Mouse (Mus musculus): ENCODE measurements around the gene Msh4. TPM values are rescaled to one million over a fixed set of nuclear protein-coding genes. Genes with fewer than 3 reads are reported as not detected.
A peak's percentile ranks its signal among the peaks of the same experiment; 100 is the strongest.
"Not testable (repeated sequence)": the region's sequence is repeated elsewhere in the genome, so short reads cannot be mapped to it uniquely, and the experiment has no call there.

The Msh4 gene
- polyA plus RNA-seq, 1 experiment from 2014 or later = 0.07 TPM

DNA sequence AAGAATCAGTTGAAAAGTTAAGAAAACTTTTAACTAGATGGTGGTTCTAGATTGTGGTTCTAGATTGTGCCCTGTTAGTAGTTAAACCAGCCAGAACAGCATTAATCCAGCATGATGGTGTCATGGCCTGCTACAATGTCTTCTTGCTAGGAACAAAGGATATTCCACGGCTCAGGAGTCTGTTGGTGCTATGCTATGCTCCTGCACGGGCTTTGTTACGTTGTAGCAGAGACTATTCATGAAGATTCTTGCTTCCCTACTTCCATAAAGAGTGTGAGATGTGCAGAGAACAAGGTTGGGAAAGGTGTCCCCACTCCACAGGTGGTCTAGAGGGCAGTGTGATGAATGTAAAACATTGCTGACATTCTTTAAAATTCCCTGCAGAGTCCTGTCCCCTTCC, 69.6 kb downstream of the Msh4 start:
- H3K4me1 ChIP-seq (ENCODE audit: insufficient read depth, low read length) = no peaks in the 10 kb centered on the region
- H3K9ac ChIP-seq (replicated peaks; ENCODE audit: low read length) = no peak overlapping the region
- no peak overlapping the region for H3K27ac ChIP-seq (ENCODE audit: low read length)
- H3K9me3 ChIP-seq (ENCODE audit: low read length) = no peaks in the 10 kb centered on the region
- no peak overlapping the region for H3K4me3 ChIP-seq (ENCODE audit: low read length)
- WGBS = 82% methylated on average over 3 of the region's 3 CpGs
- H3K36me3 ChIP-seq (ENCODE audit: insufficient read depth, low read length) = no peaks in the 10 kb centered on the region
- H3K27me3 ChIP-seq (ENCODE audit: insufficient read depth, low read length) = no peaks in the 10 kb centered on the region
- no peak overlapping the region for H3K4me2 ChIP-seq (replicated peaks; ENCODE audit: low read depth, low read length)
- ATAC-seq (ENCODE audit: low FRiP score, low TSS enrichment) = no peak

DNA sequence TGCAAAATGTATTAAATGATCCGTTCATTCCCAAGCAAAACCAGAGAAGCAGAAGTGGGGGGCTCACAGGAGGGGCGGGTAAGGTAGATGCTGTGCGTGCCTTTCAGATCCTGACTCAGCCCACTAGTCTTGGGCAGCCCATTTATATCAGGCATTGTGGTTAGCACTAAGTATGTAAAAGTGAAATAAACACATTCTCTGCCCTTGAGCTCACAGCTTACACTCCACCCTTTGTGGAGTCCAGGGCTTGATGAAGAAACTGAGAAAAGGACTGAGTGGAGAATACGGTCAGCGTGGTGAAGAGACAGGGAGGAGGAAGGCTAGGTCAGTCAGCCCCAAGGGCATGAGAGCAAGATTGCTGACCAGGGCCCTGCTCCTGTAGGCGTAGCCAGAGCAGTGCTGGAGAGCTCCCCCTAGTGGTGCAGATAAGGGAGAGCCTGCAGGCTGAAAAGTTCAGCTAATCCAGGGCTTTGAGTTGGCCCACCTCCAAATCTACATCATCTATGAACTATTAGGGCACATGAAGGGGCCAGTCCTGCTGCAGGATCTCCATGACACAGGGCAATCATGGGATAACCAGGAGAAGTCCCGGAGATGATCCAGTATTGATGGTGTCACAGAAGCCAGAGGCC, 70.4 kb downstream of the Msh4 start:
- WGBS = 58% methylated on average over 7 of the region's 7 CpGs
- Histone ChIP-seq H3K9ac (replicated peaks; ENCODE audit: low read length) (no peak overlapping the region), H3K36me3 (ENCODE audit: insufficient read depth, low read length) (no peaks in the 10 kb centered on the region), H3K27me3 (ENCODE audit: insufficient read depth, low read length) (no peaks in the 10 kb centered on the region), H3K4me3 (ENCODE audit: low read length) (no peak overlapping the region), H3K9me3 (ENCODE audit: low read length) (no peaks in the 10 kb centered on the region), H3K27ac (ENCODE audit: low read length) (no peak overlapping the region), H3K4me1 (ENCODE audit: insufficient read depth, low read length) (no peaks in the 10 kb centered on the region), H3K4me2 (replicated peaks; ENCODE audit: low read depth, low read length) (no peak overlapping the region)
- ATAC-seq (ENCODE audit: low FRiP score, low TSS enrichment) = peak; percentile 65

DNA sequence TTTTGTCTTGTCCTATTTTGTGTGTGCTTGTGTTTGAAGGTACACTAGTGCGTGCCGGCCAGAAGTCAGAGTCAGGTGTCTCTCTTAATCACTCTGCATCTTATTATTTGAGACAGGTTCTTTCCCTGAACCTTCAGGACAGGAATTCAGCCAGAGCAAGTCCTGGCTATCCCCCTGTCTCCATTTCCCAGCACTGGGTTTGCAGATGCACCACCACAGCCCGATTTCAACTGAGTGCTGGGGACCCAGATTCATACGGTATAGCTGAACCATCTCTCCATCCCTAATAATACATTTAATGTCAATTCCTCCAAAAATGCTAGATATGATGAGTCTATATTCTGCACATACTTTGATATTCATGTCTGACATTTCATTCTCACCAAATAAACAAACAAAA, 71.9 kb downstream of the Msh4 start:
- Histone ChIP-seq H3K27me3 (ENCODE audit: insufficient read depth, low read length) (no peaks in the 10 kb centered on the region), H3K9me3 (ENCODE audit: low read length) (no peaks in the 10 kb centered on the region), H3K36me3 (ENCODE audit: insufficient read depth, low read length) (no peaks in the 10 kb centered on the region), H3K9ac (replicated peaks; ENCODE audit: low read length) (no peak overlapping the region), H3K4me3 (ENCODE audit: low read length) (no peak overlapping the region), H3K27ac (ENCODE audit: low read length) (no peak overlapping the region), H3K4me1 (ENCODE audit: insufficient read depth, low read length) (no peaks in the 10 kb centered on the region), H3K4me2 (replicated peaks; ENCODE audit: low read depth, low read length) (no peak overlapping the region)
- no peak for ATAC-seq (ENCODE audit: low FRiP score, low TSS enrichment)
- 89% methylated on average over 4 of the region's 4 CpGs for WGBS

DNA sequence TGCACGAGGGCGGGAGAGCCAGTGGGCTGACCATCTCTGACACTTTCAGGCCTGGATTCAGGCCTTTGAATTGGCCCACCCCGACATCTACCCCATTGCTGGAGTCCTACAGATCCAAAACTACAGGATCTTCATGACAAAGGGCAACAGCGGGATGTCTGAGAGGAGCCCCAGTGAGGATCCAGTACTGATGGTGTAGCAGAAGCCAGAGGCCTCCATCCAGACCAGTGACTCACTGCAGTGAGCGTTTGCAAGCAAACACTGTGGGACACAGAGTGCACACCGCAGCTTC, 73.3 kb downstream of the Msh4 start:
- 68% methylated on average over 6 of the region's 6 CpGs for WGBS
- ATAC-seq (ENCODE audit: low FRiP score, low TSS enrichment) = no peak
- H3K27me3 ChIP-seq (ENCODE audit: insufficient read depth, low read length) = no peaks in the 10 kb centered on the region
- H3K36me3 ChIP-seq (ENCODE audit: insufficient read depth, low read length) = no peaks in the 10 kb centered on the region
- H3K4me1 ChIP-seq (ENCODE audit: insufficient read depth, low read length) = no peaks in the 10 kb centered on the region
- no peak overlapping the region for H3K4me3 ChIP-seq (ENCODE audit: low read length)
- H3K27ac ChIP-seq (ENCODE audit: low read length) = no peak overlapping the region
- no peak overlapping the region for H3K4me2 ChIP-seq (replicated peaks; ENCODE audit: low read depth, low read length)
- H3K9me3 ChIP-seq (ENCODE audit: low read length) = no peaks in the 10 kb centered on the region
- H3K9ac ChIP-seq (replicated peaks; ENCODE audit: low read length) = no peak overlapping the region

DNA sequence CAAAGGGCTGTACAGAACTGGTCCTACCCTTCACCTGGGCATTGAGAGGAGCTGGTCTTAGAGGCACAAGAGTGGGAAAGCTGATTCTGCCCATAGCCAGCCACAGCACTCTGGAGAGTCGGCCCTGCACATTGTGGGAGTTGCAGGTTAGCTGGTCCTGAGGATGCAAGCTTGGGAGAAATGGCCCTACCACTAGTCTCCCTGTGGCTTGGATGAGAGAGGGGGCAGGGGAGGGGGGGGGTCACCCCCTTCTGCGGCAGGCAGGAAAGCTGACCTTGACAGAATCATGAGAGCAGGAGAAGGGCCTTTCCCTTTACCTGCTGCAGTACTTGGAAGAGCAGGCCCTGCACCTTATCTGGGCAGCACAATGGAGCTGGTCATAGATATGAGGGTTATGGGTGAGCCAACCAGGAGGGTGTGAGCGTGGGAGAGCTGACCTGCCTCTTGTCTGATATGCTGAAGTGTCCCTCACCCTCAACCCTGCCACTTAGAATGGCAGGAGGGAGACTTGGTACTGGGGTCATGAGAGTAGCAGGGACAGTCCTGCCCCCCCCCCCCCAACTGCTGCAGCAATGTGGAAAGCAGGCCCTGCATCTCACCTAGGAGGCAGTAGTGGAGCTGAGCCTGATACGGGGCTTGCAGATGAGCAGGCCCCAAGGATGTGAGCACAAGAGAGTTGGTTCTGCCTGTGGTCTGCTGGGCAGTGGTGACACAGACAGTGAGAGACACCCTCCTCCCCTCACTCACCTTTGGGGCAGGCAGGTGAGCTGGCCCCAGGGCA, 73.9 kb downstream of the Msh4 start:
- H3K9me3 ChIP-seq (ENCODE audit: low read length) = no peaks in the 10 kb centered on the region
- H3K4me3 ChIP-seq (ENCODE audit: low read length) = no peak overlapping the region
- 71% methylated on average over 4 of the region's 4 CpGs for WGBS
- H3K4me2 ChIP-seq (replicated peaks; ENCODE audit: low read depth, low read length) = no peak overlapping the region
- no peak overlapping the region for H3K9ac ChIP-seq (replicated peaks; ENCODE audit: low read length)
- ATAC-seq (ENCODE audit: low FRiP score, low TSS enrichment) = 0 out of 2 replicates have a peak, but pooled peaks have one; percentile 8
- no peak overlapping the region for H3K27ac ChIP-seq (ENCODE audit: low read length)
- H3K36me3 ChIP-seq (ENCODE audit: insufficient read depth, low read length) = no peaks in the 10 kb centered on the region
- no peaks in the 10 kb centered on the region for H3K4me1 ChIP-seq (ENCODE audit: insufficient read depth, low read length)
- no peaks in the 10 kb centered on the region for H3K27me3 ChIP-seq (ENCODE audit: insufficient read depth, low read length)

DNA sequence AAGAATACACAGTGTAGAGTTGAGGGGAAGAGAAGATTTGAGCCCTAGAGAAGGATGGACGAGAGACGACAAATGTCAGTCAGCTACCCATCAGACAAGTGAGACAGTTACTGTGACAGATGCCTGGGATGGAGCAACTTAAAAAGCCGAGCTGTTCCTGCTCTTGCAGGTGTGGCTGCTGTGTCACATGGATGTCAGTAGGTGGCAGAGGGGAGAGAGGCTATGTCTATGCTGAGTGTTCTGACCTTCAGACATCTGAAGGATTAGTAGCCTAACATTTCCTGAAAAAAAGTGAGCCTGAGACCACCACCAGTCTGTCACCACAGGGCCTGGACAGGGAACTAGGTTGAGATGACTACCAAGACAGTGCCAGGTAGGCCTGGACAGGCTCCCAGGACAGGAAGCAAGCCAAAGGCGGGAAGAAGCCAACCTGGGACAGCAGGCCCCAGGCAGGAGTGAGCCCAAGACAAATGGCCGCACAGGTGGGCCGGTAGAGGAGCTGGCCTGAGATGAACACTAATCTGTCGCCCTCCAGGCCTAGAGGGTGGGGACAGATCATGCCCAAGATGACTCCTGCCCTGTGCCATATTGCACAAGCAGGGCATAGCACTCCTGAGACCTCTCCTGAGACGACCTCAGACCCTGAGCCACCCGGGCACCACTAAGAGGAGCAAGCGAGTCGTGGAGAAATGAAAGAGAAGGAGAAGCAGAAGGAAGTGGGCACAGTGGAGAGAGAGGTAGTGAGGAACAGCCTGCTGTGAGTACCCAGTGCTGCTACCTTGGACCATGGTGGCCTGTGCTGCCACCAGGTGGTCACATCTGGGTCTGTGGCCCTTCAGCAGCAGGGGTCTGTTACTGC, 74.7 kb downstream of the Msh4 start:
- H3K9ac ChIP-seq (replicated peaks; ENCODE audit: low read length) = no peak overlapping the region
- H3K4me1 ChIP-seq (ENCODE audit: insufficient read depth, low read length) = no peaks in the 10 kb centered on the region
- H3K4me3 ChIP-seq (ENCODE audit: low read length) = no peak overlapping the region
- 71% methylated on average over 11 of the region's 11 CpGs for WGBS
- H3K36me3 ChIP-seq (ENCODE audit: insufficient read depth, low read length) = no peaks in the 10 kb centered on the region
- no peaks in the 10 kb centered on the region for H3K9me3 ChIP-seq (ENCODE audit: low read length)
- peak; percentile 86 for ATAC-seq (ENCODE audit: low FRiP score, low TSS enrichment)
- no peaks in the 10 kb centered on the region for H3K27me3 ChIP-seq (ENCODE audit: insufficient read depth, low read length)
- no peak overlapping the region for H3K4me2 ChIP-seq (replicated peaks; ENCODE audit: low read depth, low read length)
- no peak overlapping the region for H3K27ac ChIP-seq (ENCODE audit: low read length)

DNA sequence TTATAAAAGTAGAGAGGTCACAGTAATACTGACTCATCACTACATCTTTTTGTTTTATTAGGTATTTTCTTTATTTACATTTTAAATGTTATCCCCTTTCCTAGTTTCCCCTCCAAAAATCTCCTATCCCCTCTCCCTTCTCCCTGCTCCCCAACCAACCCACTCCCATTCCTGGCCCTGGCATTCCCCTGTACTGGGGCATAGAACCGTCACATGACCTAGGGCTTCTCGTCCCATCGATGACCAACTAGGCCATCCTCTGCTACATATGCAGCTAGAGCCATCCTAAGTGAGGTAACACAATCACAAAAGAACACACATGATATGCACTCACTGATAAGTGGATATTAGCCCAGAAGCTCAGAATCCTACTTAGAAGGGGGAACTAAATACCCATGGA, 76.2 kb downstream of the Msh4 start:
- H3K27ac ChIP-seq (ENCODE audit: low read length); H3K4me1 ChIP-seq (ENCODE audit: insufficient read depth, low read length); H3K4me3 ChIP-seq (ENCODE audit: low read length); H3K36me3 ChIP-seq (ENCODE audit: insufficient read depth, low read length); H3K27me3 ChIP-seq (ENCODE audit: insufficient read depth, low read length); H3K9me3 ChIP-seq (ENCODE audit: low read length); H3K9ac ChIP-seq (replicated peaks; ENCODE audit: low read length); ATAC-seq (ENCODE audit: low FRiP score, low TSS enrichment); H3K4me2 ChIP-seq (replicated peaks; ENCODE audit: low read depth, low read length): not testable (repeated sequence)
- 98% methylated on average over 3 of the region's 3 CpGs for WGBS

DNA sequence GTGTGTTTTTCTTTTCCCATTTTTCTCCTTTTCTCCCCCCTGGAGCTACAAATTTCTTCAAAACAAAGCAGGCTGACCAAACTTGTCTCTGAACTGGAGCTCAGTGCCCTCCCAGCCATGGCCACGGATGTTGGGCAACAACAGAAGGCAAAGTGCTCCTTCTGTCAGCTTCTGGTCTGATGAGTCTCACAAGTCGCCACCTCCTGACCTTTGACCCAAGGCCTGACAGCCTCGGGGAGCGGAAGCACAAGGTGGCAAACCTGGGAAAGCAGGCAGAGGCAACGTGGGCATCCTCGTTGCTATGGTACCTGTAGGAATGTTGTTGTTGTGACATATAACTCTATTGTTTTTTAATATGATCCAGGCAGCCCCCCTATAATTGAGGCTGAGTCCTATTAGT, 79.3 kb downstream of the Msh4 start:
- WGBS = 31% methylated on average over 6 of the region's 6 CpGs
- H3K4me1 ChIP-seq (ENCODE audit: insufficient read depth, low read length) = peaks cover 7% of the 10 kb centered on the region; the same call in 1 of the 2 replicates

DNA sequence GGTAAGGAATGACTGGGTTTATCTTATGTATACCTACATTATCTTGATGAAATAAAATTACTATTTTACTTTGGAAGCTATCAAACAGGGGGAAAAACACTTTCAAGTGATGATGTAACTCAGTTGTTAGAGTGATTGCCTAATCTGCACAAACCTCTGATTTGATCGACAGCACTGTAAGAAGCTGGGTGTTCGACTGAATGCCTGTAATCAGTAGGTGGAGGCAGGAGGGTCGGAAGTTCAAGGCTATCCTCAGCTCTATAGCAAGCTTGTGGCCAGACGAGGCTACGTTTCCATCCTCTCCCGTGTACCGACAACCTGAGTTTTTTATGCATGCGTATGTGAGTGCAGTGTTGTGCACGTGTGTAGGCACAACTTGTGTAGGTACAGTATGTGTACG, 80.7 kb downstream of the Msh4 start:
- H3K9me3 ChIP-seq (ENCODE audit: low read length) = no peaks in the 10 kb centered on the region
- no peak for ATAC-seq (ENCODE audit: low FRiP score, low TSS enrichment)
- H3K4me3 ChIP-seq (ENCODE audit: low read length) = no peak overlapping the region
- no peak overlapping the region for H3K27ac ChIP-seq (ENCODE audit: low read length)
- H3K4me2 ChIP-seq (replicated peaks; ENCODE audit: low read depth, low read length) = no peak overlapping the region
- H3K4me1 ChIP-seq (ENCODE audit: insufficient read depth, low read length) = peaks cover 7% of the 10 kb centered on the region; the same call in 1 of the 2 replicates
- no peaks in the 10 kb centered on the region for H3K36me3 ChIP-seq (ENCODE audit: insufficient read depth, low read length)
- no peaks in the 10 kb centered on the region for H3K27me3 ChIP-seq (ENCODE audit: insufficient read depth, low read length)
- WGBS = 91% methylated on average over 10 of the region's 10 CpGs
- H3K9ac ChIP-seq (replicated peaks; ENCODE audit: low read length) = no peak overlapping the region

More for the DNA sequence above, 79.3 kb downstream of the Msh4 start:
- Histone ChIP-seq H3K4me2 (replicated peaks; ENCODE audit: low read depth, low read length) (no peak overlapping the region), H3K36me3 (ENCODE audit: insufficient read depth, low read length) (no peaks in the 10 kb centered on the region), H3K4me3 (ENCODE audit: low read length) (no peak overlapping the region), H3K27me3 (ENCODE audit: insufficient read depth, low read length) (no peaks in the 10 kb centered on the region), H3K9ac (replicated peaks; ENCODE audit: low read length) (no peak overlapping the region), H3K27ac (ENCODE audit: low read length) (no peak overlapping the region), H3K9me3 (ENCODE audit: low read length) (no peaks in the 10 kb centered on the region)
- no peak for ATAC-seq (ENCODE audit: low FRiP score, low TSS enrichment)
